In the genomic region with DNA sequence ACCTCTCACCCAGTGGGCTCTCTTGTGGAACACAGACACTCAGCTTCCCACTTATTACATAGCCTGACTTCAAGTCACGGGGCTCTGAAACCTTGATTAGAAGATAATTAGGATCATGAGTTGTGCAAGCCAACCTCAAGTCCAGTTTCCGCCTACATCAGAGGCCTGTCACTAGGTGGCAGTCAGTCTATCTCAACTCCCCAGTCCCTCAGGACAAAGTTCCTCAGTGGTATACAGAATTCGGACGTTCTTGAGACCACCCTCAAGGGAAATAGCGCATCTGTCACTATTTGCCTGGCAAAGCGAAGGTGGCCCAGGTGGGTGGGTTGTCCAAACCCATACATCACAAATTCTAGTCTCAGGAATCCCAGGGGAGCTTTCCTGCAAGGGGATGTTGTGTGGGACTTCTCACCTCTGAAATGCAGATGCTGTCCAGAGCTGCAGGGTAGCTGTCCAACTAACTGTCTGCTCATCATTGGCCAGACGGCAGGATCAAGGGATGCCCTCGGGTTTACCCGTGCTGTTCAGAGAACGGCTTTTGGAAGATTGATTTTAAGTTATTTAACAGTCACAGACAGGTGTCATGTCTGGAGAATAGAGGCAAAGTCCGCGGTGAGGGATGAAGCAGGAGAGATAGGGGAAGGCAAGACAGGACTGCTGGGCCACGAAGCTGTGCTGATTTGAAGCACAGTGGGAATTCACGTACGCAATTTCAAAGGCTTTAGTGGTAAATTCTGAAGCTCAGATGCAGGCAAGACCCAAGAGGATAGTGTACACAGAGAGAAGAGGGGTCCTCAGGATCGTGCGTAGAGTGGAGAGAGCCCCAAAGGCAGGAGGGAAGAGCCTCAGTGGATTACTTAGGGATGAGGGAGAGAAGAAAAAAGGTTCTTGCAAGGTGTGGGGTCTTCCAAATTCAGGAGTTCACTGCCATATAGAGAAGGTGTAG, we compare ENCODE assay signal across 8 mouse cellular contexts. TPM values are rescaled to one million over a fixed set of nuclear protein-coding genes. Genes with fewer than 3 reads are reported as not detected.
DNase-seq lines count a peak whose midpoint lies in the region; ATAC-seq lines count a peak whose summit lies in the region.

No protein-coding gene starts in this region.

- DNase-seq in embryo, embryonic 10 days (ENCODE audit: low spot score): peak; percentile 46
- no peak for DNase-seq in embryo, embryonic 9.5 days (ENCODE audit: extremely low spot score)
- DNase-seq in MN1 (ENCODE audit: low spot score): peak; percentile 62
- DNase-seq in forebrain, embryonic 11.5 days (ENCODE audit: low spot score): no peak
- DNase-seq in kidney, adult 11 months: peak; percentile 60
- DNase-seq in lung, postnatal 36 days: peak; percentile 76
- DNase-seq in yolk sac, embryonic 10.5 days (ENCODE audit: low spot score): peak; percentile 41
- no peak for DNase-seq in layer of hippocampus, postnatal 14 days (ENCODE audit: low spot score in 2 of 2)

- 41% methylated on average over 17 of the region's 17 CpGs for WGBS in forebrain, embryonic 11.5 days

- no peaks in the 10 kb centered on the region for H3K27me3 ChIP-seq in forebrain, embryonic 11.5 days (ENCODE audit: control insufficient read depth, insufficient read depth, low read length)

- no peaks in the 10 kb centered on the region for H3K9me3 ChIP-seq in forebrain, embryonic 11.5 days (ENCODE audit: control insufficient read depth, low read length)

- peak overlapping the region; percentile 88 for H3K4me3 ChIP-seq in forebrain, embryonic 11.5 days (ENCODE audit: low read depth, low read length)

- peak overlapping the region; percentile 99 for H3K9ac ChIP-seq in forebrain, embryonic 11.5 days (ENCODE audit: low read length)

- peak overlapping the region; percentile 93 for H3K4me2 ChIP-seq in forebrain, embryonic 11.5 days (ENCODE audit: low read depth, low read length, severe bottlenecking)

- no peaks in the 10 kb centered on the region for H3K36me3 ChIP-seq in forebrain, embryonic 11.5 days (ENCODE audit: control insufficient read depth, insufficient read depth, low read length)

- ATAC-seq in forebrain, embryonic 11.5 days (replicated peaks; ENCODE audit: low FRiP score): no peak

- no peak overlapping the region for H3K27ac ChIP-seq in forebrain, embryonic 11.5 days (ENCODE audit: low read depth, low read length)

- peaks cover 9% of the 10 kb centered on the region for H3K4me1 ChIP-seq in forebrain, embryonic 11.5 days (replicated peaks; ENCODE audit: control insufficient read depth, insufficient read depth, low read length)

RNA-seq across cellular contexts. Expression of gene Plcg1, which starts 1.0 kb away (rescaled TPM):
- polyA plus RNA-seq in forebrain, embryonic 11.5 days (2014; fragmentation: Nextera tagmentation; extraction: Ambion mirVana): 80.7 and 80.8 TPM in 2 replicates
- total RNA-seq in layer of hippocampus, postnatal 14 days (2021): 100 to 1,000 TPM; 109 to 114 TPM

Comparison
In these comparisons a context has a peak if more than half of its experiments do, and no peak if none do; other contexts are left out.
1. DNase-seq: peak in embryo, embryonic 10 days (single experiment), MN1 (single experiment), kidney, adult 11 months (single experiment), lung, postnatal 36 days (single experiment) and yolk sac, embryonic 10.5 days (single experiment); none in embryo, embryonic 9.5 days (single experiment), forebrain, embryonic 11.5 days (single experiment) and layer of hippocampus, postnatal 14 days (0 of 2).